Mouse (Mus musculus) MEL (cell line): Measurements from ENCODE around the gene Aff3. TPM values are rescaled to one million over a fixed set of nuclear protein-coding genes. Genes with fewer than 3 reads are reported as not detected.

Experiments
- DNase-seq: peaks from one replicate; pipeline ENCODE4 v3.0.0; 2011; ENCODE audit warnings: low read depth, low spot score
- H3K27ac ChIP-seq: 2 replicates; pipeline ENCODE4 v1.5.1; 2012; ENCODE audit warnings: low read depth, mild to moderate bottlenecking, control low read depth, low read length, moderate library complexity; ENCODE audit not compliant: control insufficient read depth
- H3K27me3 ChIP-seq, 2 experiments: fragments of 150-350 bp in 1 of 2; sonication (generic) in 1 of 2; 2 replicates each; pipeline ENCODE4 v1.6.1; 2012; ENCODE audit warnings: low read length in 2 of 2, mild to moderate bottlenecking in 2 of 2, improper control_type of control experiment in 1 of 2, moderate library complexity in 1 of 2; ENCODE audit not compliant: insufficient read depth in 2 of 2, control insufficient read depth in 1 of 2
- H3K36me3 ChIP-seq, 2 experiments: 2 replicates each; pipeline ENCODE4 v1.6.1; 2012 to 2014; ENCODE audit warnings: low read length in 2 of 2, improper control_type of control experiment in 1 of 2, inconsistent platforms in 1 of 2, mild to moderate bottlenecking in 1 of 2; ENCODE audit not compliant: insufficient read depth in 2 of 2, control insufficient read depth in 1 of 2
- H3K4me1 ChIP-seq, 2 experiments: fragments of 150-350 bp in 1 of 2; sonication (generic) in 1 of 2; 2 replicates each; pipeline ENCODE4 v1.6.1; 2012; ENCODE audit warnings: low read length in 2 of 2, improper control_type of control experiment in 1 of 2, mild to moderate bottlenecking in 1 of 2; ENCODE audit not compliant: insufficient read depth in 2 of 2, control insufficient read depth in 1 of 2
- H3K4me3 ChIP-seq, 2 experiments: fragments of 150-350 bp in 1 of 2; sonication (generic) in 1 of 2; 2 replicates each; pipeline ENCODE4 v1.5.1; 2012; ENCODE audit warnings: low read depth in 2 of 2, low read length in 2 of 2, mild to moderate bottlenecking in 2 of 2, moderate library complexity in 2 of 2, control low read depth in 1 of 2, improper control_type of control experiment in 1 of 2; ENCODE audit not compliant: control insufficient read depth in 1 of 2, insufficient read depth in 1 of 2
- H3K79me2 ChIP-seq: 2 replicates; pipeline ENCODE4 v1.6.1; 2012; ENCODE audit warnings: mild to moderate bottlenecking, low read length, moderate library complexity; ENCODE audit not compliant: control insufficient read depth, poor library complexity, insufficient read depth
- H3K9ac ChIP-seq: 2 replicates; pipeline ENCODE4 v1.6.1; 2012; ENCODE audit warnings: low read depth, mild to moderate bottlenecking, control low read depth, low read length, moderate library complexity; ENCODE audit not compliant: control insufficient read depth, poor library complexity, severe bottlenecking
- H3K9me3 ChIP-seq: fragments of 150-350 bp; sonication (generic); replicated peaks from 2 replicates; pipeline ENCODE4 v1.6.1; 2012; ENCODE audit warnings: mild to moderate bottlenecking, low read length, improper control_type of control experiment, moderate library complexity; ENCODE audit not compliant: insufficient read depth
- BHLHE40 ChIP-seq: IDR thresholded peaks from 2 replicates; pipeline ENCODE4 v1.6.1; 2012; ENCODE audit warnings: low read depth, mild to moderate bottlenecking, inconsistent platforms, low read length, improper control_type of control experiment, borderline replicate concordance
- EP300 ChIP-seq, 2 experiments: IDR thresholded peaks; 2 replicates each; pipeline ENCODE4 v1.6.1; 2011; ENCODE audit warnings: improper control_type of control experiment in 2 of 2, low read length in 2 of 2, low read depth in 1 of 2, mild to moderate bottlenecking in 1 of 2
- GATA1 ChIP-seq: IDR thresholded peaks from 2 replicates; pipeline ENCODE4 v1.6.1; 2011; ENCODE audit warnings: low read depth, low read length, improper control_type of control experiment
- KAT2A ChIP-seq: conservative IDR thresholded peaks from 2 replicates; pipeline ENCODE4 v1.6.1; 2012; ENCODE audit warnings: low read depth, low read length, improper control_type of control experiment, inconsistent platforms
- MEF2A ChIP-seq: IDR thresholded peaks from 2 replicates; pipeline ENCODE4 v1.6.1; 2014; ENCODE audit warnings: low read depth, mild to moderate bottlenecking, inconsistent platforms, low read length, improper control_type of control experiment; ENCODE audit not compliant: poor library complexity, insufficient replicate concordance, severe bottlenecking; ENCODE audit errors: extremely low read depth
- MYB ChIP-seq: IDR thresholded peaks from 2 replicates; pipeline ENCODE4 v1.6.1; 2011; ENCODE audit warnings: mild to moderate bottlenecking, low read depth, low read length, improper control_type of control experiment
- NELFE ChIP-seq: IDR thresholded peaks from 2 replicates; pipeline ENCODE4 v1.6.1; 2011; ENCODE audit warnings: low read depth, low read length, improper control_type of control experiment
- NRF1 ChIP-seq: IDR thresholded peaks from 2 replicates; pipeline ENCODE4 v1.6.1; 2014; ENCODE audit warnings: low read depth, mild to moderate bottlenecking, inconsistent platforms, low read length, improper control_type of control experiment, moderate library complexity; ENCODE audit not compliant: poor library complexity, insufficient read depth, severe bottlenecking
- RCOR1 ChIP-seq: IDR thresholded peaks from 2 replicates; pipeline ENCODE4 v1.6.1; 2012; ENCODE audit warnings: low read depth, mild to moderate bottlenecking, inconsistent platforms, low read length, improper control_type of control experiment
- SIN3A ChIP-seq: IDR thresholded peaks from 2 replicates; pipeline ENCODE4 v1.6.1; 2012; ENCODE audit warnings: low read length, improper control_type of control experiment, inconsistent platforms
- TAL1 ChIP-seq: IDR thresholded peaks from 2 replicates; pipeline ENCODE4 v1.6.1; 2012; ENCODE audit warnings: mild to moderate bottlenecking, inconsistent platforms, low read length, moderate library complexity, mixed read lengths
- TBP ChIP-seq: IDR thresholded peaks from 2 replicates; pipeline ENCODE4 v1.8.0; 2011; ENCODE audit warnings: low read depth, low read length, improper control_type of control experiment
- TCF12 ChIP-seq: IDR thresholded peaks from 2 replicates; pipeline ENCODE4 v1.6.1; 2014; ENCODE audit warnings: low read depth, mild to moderate bottlenecking, inconsistent platforms, low read length, improper control_type of control experiment, moderate library complexity
- ZC3H11A ChIP-seq: IDR thresholded peaks from 2 replicates; pipeline ENCODE4 v1.6.1; 2012; ENCODE audit warnings: low read depth, mild to moderate bottlenecking, inconsistent platforms, low read length, improper control_type of control experiment
- ZNF384 ChIP-seq: IDR thresholded peaks from 2 replicates; pipeline ENCODE4 v1.6.1; 2012; ENCODE audit warnings: low read depth, mild to moderate bottlenecking, inconsistent platforms, low read length, improper control_type of control experiment
- polyA plus RNA-seq, 2 experiments: library from polyadenylated mRNA; stranded (reverse) in 1 of 2; unstranded in 1 of 2; fragments of >175 nt in 1 of 2; fragments of >200 nt in 1 of 2; gene quantifications; 2 replicates each; pipeline versions ENCODE4 v1.2.1 to v1.2.4; 2012; ENCODE audit warnings: low replicate concordance in 2 of 2, low read depth in 1 of 2; ENCODE audit not compliant: insufficient read length in 2 of 2, insufficient read depth in 1 of 2, missing spikeins in 1 of 2
- total RNA-seq: library from RNA; depleted of rRNA; stranded (reverse); fragments of 300-350 nt; gene quantifications from 2 replicates; pipeline ENCODE4 v1.2.3, GENCODE M21; 2012

The Aff3 gene
- total and polyA plus RNA-seq, 3 experiments: 18.5 to 41.1 (median 25.4) TPM

- H3K4me3 ChIP-seq: no peak overlapping the region
- H3K9ac ChIP-seq: no peak overlapping the region
- H3K27me3 ChIP-seq: no peaks in the 10 kb centered on the region
- H3K27ac ChIP-seq: no peak overlapping the region
- H3K9me3 ChIP-seq: no peaks in the 10 kb centered on the region
- no peak for DNase-seq
- H3K4me1 ChIP-seq: no peaks in the 10 kb centered on the region
- H3K36me3 ChIP-seq: peaks cover 0 to 5% of the 10 kb centered on the region in 2 experiments; a peak in 2 of 4 replicates
- TF ChIP-seq TBP (no peak), SIN3A (no peak), KAT2A (no peak), MYB (no peak), ZC3H11A (no peak), ZNF384 (no peak)
- TF ChIP-seq, all 39 proteins: peak for 0
- no peaks in the 10 kb centered on the region for H3K79me2 ChIP-seq
Measured at GRCm38 (mm10) chr1:38248027-38248426, 416.7 kb downstream of the Aff3 start.

DNA sequence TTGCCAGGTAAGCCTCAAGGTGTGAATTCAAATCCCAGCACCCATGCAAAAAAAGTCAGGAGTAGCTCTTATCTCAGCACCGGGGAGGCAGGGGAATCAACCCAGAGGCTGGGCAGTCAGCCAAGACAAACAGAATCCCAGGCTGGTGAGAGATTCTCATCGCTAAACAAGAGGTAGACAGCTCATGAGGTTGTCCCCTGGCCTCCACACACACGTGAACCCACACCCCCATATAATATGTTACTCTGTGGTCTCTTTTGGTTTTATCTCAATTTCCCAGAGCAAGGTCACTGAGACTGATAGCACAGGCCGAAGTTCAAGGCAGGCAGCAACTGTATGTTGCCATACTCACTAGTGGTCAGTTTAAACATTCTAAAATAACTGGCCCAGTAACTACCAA lies 422.2 kb downstream of the Aff3 start:
- Histone ChIP-seq H3K36me3 (peaks cover 0 to 3% of the 10 kb centered on the region in 2 experiments; a peak in 3 of 4 replicates), H3K27ac (no peak overlapping the region), H3K27me3 (no peaks in the 10 kb centered on the region), H3K4me1 (peaks cover 0 to 2% of the 10 kb centered on the region in 2 experiments; a peak in 1 of 4 replicates), H3K9ac (no peak overlapping the region), H3K79me2 (no peaks in the 10 kb centered on the region), H3K4me3 (no peak overlapping the region), H3K9me3 (no peaks in the 10 kb centered on the region)
- peak; percentile 63 for DNase-seq
- TF ChIP-seq NELFE: no peak
- peak; percentile 69 for TF ChIP-seq ZNF384
- TF ChIP-seq NRF1: no peak
- TF ChIP-seq GATA1: peak; percentile 53; the same call in 1 of the 2 replicates
- TF ChIP-seq RCOR1: peak; percentile 87
- peak; percentile 61; the same call in 1 of the 2 replicates for TF ChIP-seq BHLHE40
- TF ChIP-seq TAL1: peak; percentile 57
- 0 out of 4 replicates have a peak, but pooled peaks of 1 of the 2 experiments have one; percentile 18 for TF ChIP-seq EP300 (IDR thresholded peaks at IDR 0.05; ENCODE audit: low read depth in 1 of 2, low read length in 2 of 2)

DNA sequence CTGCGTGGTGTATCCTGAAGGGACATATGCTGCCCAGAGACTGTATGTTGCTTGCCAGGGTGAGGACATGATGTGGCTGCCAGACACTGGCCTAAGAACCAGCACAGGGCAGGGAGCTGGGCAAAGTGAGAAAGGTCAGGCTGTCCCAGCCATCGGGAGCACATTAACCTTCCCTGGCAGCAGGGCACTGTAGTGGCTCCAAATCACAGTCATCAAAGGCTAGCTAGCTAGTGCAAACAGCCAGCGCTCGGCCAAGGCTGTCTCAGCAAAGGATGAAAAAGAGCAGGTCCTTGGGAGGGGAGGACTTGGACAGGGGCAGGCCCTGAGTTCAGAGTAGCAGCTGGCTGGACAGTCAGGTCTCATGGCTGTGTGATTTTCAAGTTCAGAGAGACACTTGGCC lies 423.0 kb downstream of the Aff3 start:
- DNase-seq: no peak
- H3K79me2 ChIP-seq: no peaks in the 10 kb centered on the region
- no peaks in the 10 kb centered on the region for H3K27me3 ChIP-seq
- TF ChIP-seq MEF2A (no peak), TCF12 (no peak)
- peaks cover 0 to 2% of the 10 kb centered on the region in 2 experiments; a peak in 1 of 4 replicates for H3K4me1 ChIP-seq
- peaks cover 0 to 3% of the 10 kb centered on the region in 2 experiments; a peak in 3 of 4 replicates for H3K36me3 ChIP-seq
- no peaks in the 10 kb centered on the region for H3K9me3 ChIP-seq
- H3K27ac ChIP-seq: no peak overlapping the region
- H3K4me3 ChIP-seq: no peak overlapping the region
- no peak overlapping the region for H3K9ac ChIP-seq
